Mouse (Mus musculus): ENCODE data around the gene Ucn2. TPM values are rescaled to one million over a fixed set of nuclear protein-coding genes. Genes with fewer than 3 reads are reported as not detected.

The Ucn2 gene
- polyA plus RNA-seq, 1 experiment from 2014 or later, result not detected

DNA sequence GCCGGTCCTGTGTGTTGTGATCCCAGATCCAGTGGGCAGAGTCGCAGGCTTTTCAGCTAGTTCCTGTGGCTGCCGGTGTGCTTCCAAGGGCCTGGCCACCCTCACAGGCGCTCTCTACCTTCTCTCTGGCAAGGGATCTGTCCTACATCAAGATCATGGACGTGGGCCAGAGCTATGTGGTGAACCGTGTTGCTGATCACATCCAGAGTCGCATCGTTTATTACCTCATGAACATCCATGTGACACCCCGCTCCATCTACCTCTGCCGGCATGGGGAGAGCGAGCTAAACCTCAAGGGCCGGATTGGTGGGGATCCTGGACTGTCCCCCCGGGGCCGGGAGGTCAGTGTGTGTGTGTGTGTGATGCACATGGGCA lies 24.5 kb downstream of the Ucn2 start:
- Histone ChIP-seq H3K4me1 (replicated peaks) (peaks cover 13% of the 10 kb centered on the region), H3K27me3 (no peaks in the 10 kb centered on the region), H3K4me2 (no peak overlapping the region), H3K4me3 (replicated peaks) (no peak overlapping the region), H3K9me3 (no peaks in the 10 kb centered on the region), H3K27ac (no peak overlapping the region), H3K9ac (replicated peaks) (peak overlapping the region; percentile 44; the same call in 1 of the 2 replicates), H3K36me3 (peaks cover 27% of the 10 kb centered on the region; the same call in 1 of the 2 replicates)
- 76% methylated on average over 14 of the region's 14 CpGs for WGBS
- ATAC-seq (ENCODE audit: insufficient number of reproducible peaks, insufficient read depth, low FRiP score, low TSS enrichment, low read depth), result no peak

DNA sequence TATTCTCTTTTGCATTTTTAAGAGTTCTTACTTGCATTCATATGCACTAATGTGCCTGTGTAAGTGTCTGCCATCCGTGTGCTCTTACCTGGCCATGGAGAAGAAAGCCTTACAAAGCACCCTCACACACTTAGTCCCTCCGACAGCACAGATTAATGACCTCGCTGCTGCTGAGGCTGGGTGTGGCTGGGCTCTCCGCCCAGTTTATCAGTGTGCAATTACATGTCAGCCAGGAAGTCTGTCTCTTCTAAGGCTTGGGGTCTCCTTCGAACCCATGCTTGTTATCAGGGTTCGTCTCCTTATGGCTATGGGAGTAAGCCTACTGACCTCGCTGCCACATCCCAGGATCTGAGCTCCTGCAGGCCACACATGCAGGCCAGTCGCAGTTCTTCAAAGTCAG lies 29.6 kb downstream of the Ucn2 start:
- H3K27me3 ChIP-seq, result no peaks in the 10 kb centered on the region

DNA sequence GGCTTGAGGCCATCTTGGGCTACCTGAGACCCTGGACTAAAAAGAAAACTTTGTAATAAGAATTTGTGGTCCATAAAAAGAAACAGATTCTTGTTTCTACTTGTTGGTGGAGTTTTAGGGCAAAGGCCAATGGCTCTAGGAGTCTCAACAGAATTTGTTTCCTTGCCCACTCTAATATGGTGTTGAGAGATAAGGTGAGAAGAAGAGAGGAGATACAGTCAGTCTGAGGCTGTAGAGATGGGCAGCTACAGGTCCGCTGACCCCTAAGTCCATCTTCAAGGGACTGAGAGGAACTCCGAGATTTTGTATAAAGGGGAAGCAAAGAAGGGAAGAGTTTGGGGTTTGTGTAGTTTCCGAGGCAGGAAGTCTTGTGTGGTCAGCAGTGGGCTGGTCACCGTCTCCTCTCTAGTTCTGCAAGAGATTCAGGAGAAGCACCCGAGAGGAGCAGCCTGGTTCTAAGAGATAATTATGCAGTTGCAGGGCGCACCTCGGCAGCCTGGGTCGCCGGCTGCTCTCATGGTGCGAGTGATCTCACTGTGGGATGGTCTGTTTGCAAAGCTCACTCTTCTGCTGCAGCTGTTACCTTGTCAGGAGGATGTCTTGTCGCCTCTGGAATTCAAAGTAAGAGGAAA lies 31.3 kb downstream of the Ucn2 start:
- Histone ChIP-seq H3K27me3 (no peaks in the 10 kb centered on the region), H3K4me3 (replicated peaks) (no peak overlapping the region), H3K9me3 (no peaks in the 10 kb centered on the region), H3K27ac (no peak overlapping the region), H3K36me3 (peaks cover 3% of the 10 kb centered on the region; the same call in 1 of the 2 replicates), H3K9ac (replicated peaks) (no peak overlapping the region), H3K4me1 (replicated peaks) (no peaks in the 10 kb centered on the region), H3K4me2 (no peak overlapping the region)
- ATAC-seq (ENCODE audit: insufficient number of reproducible peaks, insufficient read depth, low FRiP score, low TSS enrichment, low read depth), result no peak
- 52% methylated on average over 11 of the region's 11 CpGs for WGBS

More for the DNA sequence above, 29.6 kb downstream of the Ucn2 start:
- H3K36me3 ChIP-seq, result peaks cover 19% of the 10 kb centered on the region; the same call in 1 of the 2 replicates
- no peaks in the 10 kb centered on the region for H3K9me3 ChIP-seq
- 52% methylated on average over 8 of the region's 8 CpGs for WGBS
- no peak overlapping the region for H3K27ac ChIP-seq
- no peak overlapping the region for H3K4me3 ChIP-seq (replicated peaks)
- H3K4me2 ChIP-seq, result no peak overlapping the region
- ATAC-seq (ENCODE audit: insufficient number of reproducible peaks, insufficient read depth, low FRiP score, low TSS enrichment, low read depth), result no peak
- no peaks in the 10 kb centered on the region for H3K4me1 ChIP-seq (replicated peaks)
- H3K9ac ChIP-seq (replicated peaks), result 0 out of 2 replicates have a peak overlapping the region, but pooled peaks have one; percentile 3

DNA sequence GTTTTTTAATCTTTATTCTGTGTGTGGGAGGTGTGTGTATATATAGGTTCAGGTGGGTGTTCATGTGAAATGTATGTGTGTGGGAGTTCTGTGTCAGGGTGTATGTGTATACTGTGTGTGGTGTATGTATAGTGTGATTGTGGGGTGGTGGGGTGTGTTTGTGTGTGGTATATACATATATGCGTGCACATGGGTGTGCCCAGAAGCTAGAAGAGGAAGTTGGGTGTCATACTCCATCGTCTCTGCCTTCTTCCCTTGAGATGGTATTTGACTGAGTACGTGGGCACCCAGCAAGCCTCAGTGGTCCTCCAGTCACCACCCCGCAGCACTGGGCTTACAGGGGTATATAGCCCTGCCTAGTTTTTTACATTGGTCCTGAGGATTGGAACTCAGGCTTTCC lies 35.6 kb downstream of the Ucn2 start:
- no peak for ATAC-seq (ENCODE audit: insufficient number of reproducible peaks, insufficient read depth, low FRiP score, low TSS enrichment, low read depth)
- H3K4me3 ChIP-seq (replicated peaks), result no peak overlapping the region
- H3K9me3 ChIP-seq, result no peaks in the 10 kb centered on the region
- WGBS, result 90% methylated on average over 4 of the region's 4 CpGs
- H3K4me1 ChIP-seq (replicated peaks), result no peaks in the 10 kb centered on the region
- H3K27ac ChIP-seq, result no peak overlapping the region
- H3K9ac ChIP-seq (replicated peaks), result no peak overlapping the region
- no peaks in the 10 kb centered on the region for H3K27me3 ChIP-seq
- H3K4me2 ChIP-seq, result no peak overlapping the region
- peaks cover 21% of the 10 kb centered on the region for H3K36me3 ChIP-seq

DNA sequence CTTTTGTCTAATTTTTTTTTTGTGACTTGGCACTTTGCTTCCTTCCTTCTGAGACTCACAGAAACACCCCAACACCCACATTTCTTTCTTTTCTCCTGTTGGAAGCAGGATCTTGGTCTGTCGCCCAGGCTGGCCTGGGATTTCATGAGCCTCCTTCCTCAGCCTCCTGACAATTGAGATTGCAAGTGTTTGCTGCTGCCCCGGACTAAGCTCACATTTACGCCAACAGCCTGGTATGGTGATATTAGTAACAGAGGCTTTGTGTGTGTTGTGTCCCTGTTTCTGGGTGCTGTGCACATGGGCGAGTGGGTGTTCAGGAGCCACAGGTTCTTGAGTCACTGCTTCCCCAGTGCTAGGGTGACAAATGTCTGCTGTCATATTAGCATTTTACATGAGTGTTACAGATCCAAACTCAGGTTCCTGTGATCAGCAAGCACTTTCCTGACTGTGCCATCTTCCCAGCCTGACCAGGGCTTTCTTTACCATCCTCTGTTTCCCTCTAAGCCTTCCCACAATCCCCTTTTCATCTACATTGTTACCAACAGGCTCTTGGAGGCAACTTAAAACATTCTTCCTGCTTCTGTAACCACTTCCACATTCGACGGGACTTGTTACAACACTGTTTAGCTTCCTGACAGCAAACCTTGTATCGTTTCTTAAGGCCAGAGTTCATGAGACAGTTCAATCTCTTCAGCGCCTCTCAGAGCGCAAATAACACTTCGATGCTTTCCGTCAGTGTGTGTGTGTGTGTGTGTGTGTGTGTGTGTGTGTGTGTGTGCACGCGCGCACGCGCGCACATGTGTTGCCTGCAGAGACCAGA lies 37.3 kb downstream of the Ucn2 start:
- 90% methylated on average over 17 of the region's 17 CpGs for WGBS

DNA sequence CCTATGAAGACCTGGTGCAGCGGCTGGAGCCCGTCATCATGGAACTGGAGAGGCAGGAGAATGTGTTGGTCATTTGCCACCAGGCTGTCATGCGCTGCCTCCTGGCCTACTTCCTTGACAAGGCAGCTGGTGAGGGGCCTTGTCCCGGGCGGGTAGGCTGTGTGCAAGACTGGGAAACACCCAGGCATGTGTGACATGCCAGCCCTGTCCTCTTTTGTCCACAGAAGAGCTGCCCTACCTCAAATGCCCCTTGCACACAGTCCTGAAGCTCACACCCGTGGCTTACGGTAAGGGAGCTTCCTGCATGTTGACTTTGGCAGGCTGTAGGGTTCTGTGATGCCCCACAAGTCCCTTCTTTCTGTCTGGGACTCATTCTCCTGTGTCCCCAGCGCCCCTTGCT lies 41.7 kb downstream of the Ucn2 start:
- Histone ChIP-seq H3K9me3 (no peaks in the 10 kb centered on the region), H3K36me3 (peaks cover 34% of the 10 kb centered on the region), H3K27me3 (no peaks in the 10 kb centered on the region), H3K27ac (no peak overlapping the region), H3K9ac (replicated peaks) (no peak overlapping the region), H3K4me2 (no peak overlapping the region), H3K4me3 (replicated peaks) (no peak overlapping the region), H3K4me1 (replicated peaks) (no peaks in the 10 kb centered on the region)
- WGBS, result 89% methylated on average over 8 of the region's 8 CpGs
- no peak for ATAC-seq (ENCODE audit: insufficient number of reproducible peaks, insufficient read depth, low FRiP score, low TSS enrichment, low read depth)

More for the DNA sequence above, 37.3 kb downstream of the Ucn2 start:
- H3K36me3 ChIP-seq, result peaks cover 26% of the 10 kb centered on the region
- H3K27ac ChIP-seq, result no peak overlapping the region
- no peaks in the 10 kb centered on the region for H3K9me3 ChIP-seq
- no peaks in the 10 kb centered on the region for H3K4me1 ChIP-seq (replicated peaks)
- no peak for ATAC-seq (ENCODE audit: insufficient number of reproducible peaks, insufficient read depth, low FRiP score, low TSS enrichment, low read depth)
- no peaks in the 10 kb centered on the region for H3K27me3 ChIP-seq
- no peak overlapping the region for H3K9ac ChIP-seq (replicated peaks)
- H3K4me3 ChIP-seq (replicated peaks), result no peak overlapping the region
- H3K4me2 ChIP-seq, result no peak overlapping the region

DNA sequence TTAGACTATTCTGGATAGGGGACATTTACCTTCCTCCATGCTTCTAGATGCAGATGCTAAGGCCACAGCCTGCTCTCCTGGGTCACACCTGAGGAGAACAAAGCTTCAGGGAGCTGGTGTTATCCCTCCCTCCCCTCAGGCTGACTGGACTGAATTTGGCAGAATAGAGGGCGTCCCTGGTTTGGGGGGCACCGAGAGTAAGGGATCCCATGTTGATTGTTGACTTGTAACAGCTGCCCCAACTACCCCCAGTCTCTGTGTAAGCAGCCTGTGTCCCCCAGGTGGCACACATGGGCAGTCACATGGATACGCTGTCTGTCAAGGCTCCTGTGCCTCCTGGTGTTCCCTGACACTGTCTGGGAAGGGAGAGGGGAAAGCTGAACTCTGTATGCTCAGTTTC lies 42.6 kb downstream of the Ucn2 start:
- Histone ChIP-seq H3K27me3 (no peaks in the 10 kb centered on the region), H3K4me2 (no peak overlapping the region), H3K36me3 (peaks cover 28% of the 10 kb centered on the region), H3K27ac (no peak overlapping the region), H3K4me3 (replicated peaks) (no peak overlapping the region), H3K9me3 (no peaks in the 10 kb centered on the region; the same call in 1 of the 2 replicates), H3K9ac (replicated peaks) (no peak overlapping the region), H3K4me1 (replicated peaks) (no peaks in the 10 kb centered on the region)
- ATAC-seq (ENCODE audit: insufficient number of reproducible peaks, insufficient read depth, low FRiP score, low TSS enrichment, low read depth), result no peak
- 87% methylated on average over 3 of the region's 3 CpGs for WGBS

DNA sequence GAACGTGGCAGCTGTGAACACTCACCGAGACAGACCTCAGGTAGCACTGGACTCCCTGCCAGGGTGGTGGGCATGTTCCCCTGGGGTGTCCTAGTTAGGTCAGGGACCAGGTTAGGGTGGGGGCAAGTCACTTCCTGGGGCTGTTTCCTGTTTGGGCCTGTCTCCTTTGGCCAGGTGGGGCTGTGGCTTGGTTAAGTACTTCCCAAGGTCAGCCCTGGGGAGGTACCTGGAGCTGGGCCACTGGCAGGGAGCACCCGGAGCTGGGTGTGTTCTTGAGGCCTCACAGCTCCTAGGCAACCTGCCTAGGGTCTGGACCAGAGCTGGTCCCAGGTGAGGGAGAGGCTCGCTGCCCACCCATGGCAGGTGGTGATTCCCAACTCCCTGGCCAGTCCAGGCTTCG lies 43.1 kb downstream of the Ucn2 start:
- 80% methylated on average over 5 of the region's 5 CpGs for WGBS
- no peaks in the 10 kb centered on the region for H3K4me1 ChIP-seq (replicated peaks)
- no peaks in the 10 kb centered on the region; the same call in 1 of the 2 replicates for H3K9me3 ChIP-seq
- no peak overlapping the region for H3K4me3 ChIP-seq (replicated peaks)
- ATAC-seq (ENCODE audit: insufficient number of reproducible peaks, insufficient read depth, low FRiP score, low TSS enrichment, low read depth), result no peak
- H3K27me3 ChIP-seq, result no peaks in the 10 kb centered on the region
- H3K27ac ChIP-seq, result no peak overlapping the region
- no peak overlapping the region for H3K9ac ChIP-seq (replicated peaks)
- no peak overlapping the region for H3K4me2 ChIP-seq
- peaks cover 27% of the 10 kb centered on the region; the same call in 1 of the 2 replicates for H3K36me3 ChIP-seq

DNA sequence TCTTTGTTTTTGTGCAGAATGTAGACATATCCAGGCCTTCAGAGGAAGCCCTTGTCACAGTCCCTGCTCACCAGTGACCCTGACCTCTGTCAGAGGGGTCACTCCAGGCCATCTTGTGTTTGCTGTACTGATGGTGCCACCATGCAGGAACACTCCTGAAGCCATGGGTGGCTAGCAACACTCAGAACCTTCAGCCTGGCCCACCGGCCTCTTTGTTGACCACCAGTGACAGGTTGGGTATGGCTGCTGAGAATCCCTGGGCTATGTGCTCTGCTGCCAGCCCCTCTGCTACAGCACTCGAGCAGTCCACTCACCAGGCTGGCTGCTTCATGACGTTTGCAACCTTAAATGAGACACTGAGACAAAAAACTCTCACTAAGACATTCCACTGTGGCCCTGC lies 44.5 kb downstream of the Ucn2 start:
- Histone ChIP-seq H3K4me3 (replicated peaks) (no peak overlapping the region), H3K4me2 (no peak overlapping the region), H3K9me3 (no peaks in the 10 kb centered on the region; the same call in 1 of the 2 replicates), H3K4me1 (replicated peaks) (no peaks in the 10 kb centered on the region), H3K27me3 (no peaks in the 10 kb centered on the region), H3K9ac (replicated peaks) (no peak overlapping the region), H3K36me3 (peaks cover 22% of the 10 kb centered on the region; the same call in 1 of the 2 replicates), H3K27ac (no peak overlapping the region)
- WGBS, result 64% methylated on average over 3 of the region's 3 CpGs
- no peak for ATAC-seq (ENCODE audit: insufficient number of reproducible peaks, insufficient read depth, low FRiP score, low TSS enrichment, low read depth)

DNA sequence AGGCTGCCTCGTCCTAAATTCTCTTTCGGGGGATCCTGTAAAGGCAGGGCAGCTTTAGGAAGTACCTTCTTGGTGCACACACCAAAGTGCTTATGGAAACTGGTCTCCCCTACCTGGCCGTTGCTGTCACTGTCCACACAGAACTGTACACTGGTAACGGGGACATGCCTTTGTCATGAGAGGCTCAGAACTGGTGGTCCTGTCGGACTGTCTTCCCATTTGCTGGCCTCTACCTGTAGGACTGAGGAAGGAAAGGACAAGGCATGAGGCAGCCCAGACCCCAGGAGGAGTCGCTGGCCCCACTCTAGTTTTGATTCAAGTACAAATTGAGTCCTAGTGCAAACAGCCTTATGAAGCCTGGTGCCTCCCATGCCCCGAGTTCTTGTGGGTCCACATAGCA lies 45.2 kb downstream of the Ucn2 start:
- peaks cover 15% of the 10 kb centered on the region; the same call in 1 of the 2 replicates for H3K36me3 ChIP-seq
- H3K27ac ChIP-seq, result no peak overlapping the region
- H3K9me3 ChIP-seq, result no peaks in the 10 kb centered on the region; the same call in 1 of the 2 replicates
- no peaks in the 10 kb centered on the region for H3K4me1 ChIP-seq (replicated peaks)
- 88% methylated on average over 7 of the region's 7 CpGs for WGBS
- no peak overlapping the region for H3K9ac ChIP-seq (replicated peaks)
- no peak overlapping the region for H3K4me2 ChIP-seq
- no peak overlapping the region for H3K4me3 ChIP-seq (replicated peaks)
- H3K27me3 ChIP-seq, result no peaks in the 10 kb centered on the region
- ATAC-seq (ENCODE audit: insufficient number of reproducible peaks, insufficient read depth, low FRiP score, low TSS enrichment, low read depth), result no peak

DNA sequence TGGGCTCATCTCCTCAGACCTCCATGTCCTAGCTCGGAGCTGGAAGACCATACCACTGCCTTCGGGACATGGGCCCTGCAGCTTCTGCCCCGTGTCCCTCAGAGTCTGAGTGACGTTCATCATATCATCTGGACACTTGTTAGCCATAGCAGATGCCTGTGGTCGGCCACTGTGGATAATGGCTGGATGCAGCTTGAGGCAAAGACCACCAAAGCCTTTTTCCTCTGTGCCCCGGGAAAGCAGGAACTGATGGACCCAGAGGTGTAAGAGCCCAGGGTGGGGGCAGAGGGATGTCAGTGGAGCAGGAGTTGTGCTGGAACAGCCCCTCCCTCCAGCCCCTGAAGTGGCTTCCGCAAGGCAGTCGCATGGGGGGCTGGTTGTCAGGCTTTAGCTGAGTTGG lies 45.9 kb downstream of the Ucn2 start:
- Histone ChIP-seq H3K4me3 (replicated peaks) (no peak overlapping the region), H3K4me2 (no peak overlapping the region), H3K36me3 (peaks cover 10% of the 10 kb centered on the region; the same call in 1 of the 2 replicates), H3K27me3 (no peaks in the 10 kb centered on the region), H3K27ac (no peak overlapping the region), H3K9me3 (no peaks in the 10 kb centered on the region; the same call in 1 of the 2 replicates), H3K4me1 (replicated peaks) (no peaks in the 10 kb centered on the region), H3K9ac (replicated peaks) (no peak overlapping the region)
- WGBS, result 82% methylated on average over 8 of the region's 8 CpGs
- ATAC-seq (ENCODE audit: insufficient number of reproducible peaks, insufficient read depth, low FRiP score, low TSS enrichment, low read depth), result no peak
